Mouse (Mus musculus): ENCODE measurements around the gene Khdc1c. TPM values are rescaled to one million over a fixed set of nuclear protein-coding genes. Genes with fewer than 3 reads are reported as not detected.
A peak's percentile ranks its signal among the peaks of the same experiment; 100 is the strongest.

The Khdc1c gene
- polyA plus RNA-seq, 1 experiment from 2014 or later: not detected

GRCm38 (mm10) chr1:21383256-21383655, 15.1 kb downstream of the Khdc1c start, which contains the start of gene Khdc1b:
TSS of gene Khdc1b (plus strand) at chr1:21383556.
- H3K36me3 ChIP-seq: no peaks in the 10 kb centered on the region
- H3K4me1 ChIP-seq: no peaks in the 10 kb centered on the region
- no peak for ATAC-seq (ENCODE audit: low FRiP score)
- H3K9ac ChIP-seq: no peak within 1 kb of the TSS
- H3K27ac ChIP-seq: no peak within 1 kb of the TSS
- no peak within 1 kb of the TSS for H3K4me2 ChIP-seq (replicated peaks)
- H3K27me3 ChIP-seq: no peaks in the 10 kb centered on the region
- H3K4me3 ChIP-seq: no peak within 1 kb of the TSS
- H3K9me3 ChIP-seq (replicated peaks): no peaks in the 10 kb centered on the region
- 97% methylated on average over 1 of the region's 1 CpGs for WGBS

- no peak overlapping the region for H3K4me2 ChIP-seq (replicated peaks)
These were observed 23.1 kb downstream of the Khdc1c start for GRCm38 (mm10) chr1:21391138-21391671.

DNA sequence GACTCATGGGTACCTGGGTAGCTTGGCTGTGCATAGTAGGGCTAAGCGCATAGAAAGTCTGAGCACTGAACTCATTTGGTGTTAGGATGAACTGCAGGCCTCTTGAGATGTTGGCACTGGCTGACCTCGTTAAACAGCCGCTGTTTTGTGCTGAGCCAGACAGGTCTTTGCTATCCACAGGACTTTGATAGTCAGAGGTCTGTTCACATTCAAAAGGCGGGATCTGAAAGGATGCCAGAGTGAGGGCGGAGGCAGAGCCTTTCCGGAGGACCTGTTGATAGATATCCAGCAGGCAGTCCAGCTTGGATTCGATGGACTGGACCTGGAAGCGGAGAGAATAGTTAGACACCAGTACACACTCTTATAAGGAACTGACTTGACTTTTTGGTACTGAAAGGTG, 34.7 kb downstream of the Khdc1c start:
- Histone ChIP-seq H3K36me3 (no peaks in the 10 kb centered on the region), H3K4me2 (replicated peaks) (no peak overlapping the region), H3K4me1 (no peaks in the 10 kb centered on the region), H3K4me3 (no peak overlapping the region), H3K9ac (no peak overlapping the region), H3K27ac (no peak overlapping the region), H3K27me3 (no peaks in the 10 kb centered on the region), H3K9me3 (replicated peaks) (no peaks in the 10 kb centered on the region)
- 80% methylated on average over 8 of the region's 8 CpGs for WGBS
- ATAC-seq (ENCODE audit: low FRiP score): no peak

More at GRCm38 (mm10) chr1:21391138-21391671, 23.1 kb downstream of the Khdc1c start:
- no peaks in the 10 kb centered on the region for H3K4me1 ChIP-seq
- no peak overlapping the region for H3K27ac ChIP-seq
- 71% methylated on average over 6 of the region's 6 CpGs for WGBS
- no peaks in the 10 kb centered on the region for H3K36me3 ChIP-seq
- H3K9me3 ChIP-seq (replicated peaks): no peaks in the 10 kb centered on the region
- H3K4me3 ChIP-seq: no peak overlapping the region
- H3K27me3 ChIP-seq: no peaks in the 10 kb centered on the region
- ATAC-seq (ENCODE audit: low FRiP score): no peak
- no peak overlapping the region for H3K9ac ChIP-seq

GRCm38 (mm10) chr1:21407266-21407665, 39.1 kb downstream of the Khdc1c start:
- Histone ChIP-seq H3K9ac (no peak overlapping the region), H3K4me2 (replicated peaks) (no peak overlapping the region), H3K4me1 (peaks cover 8% of the 10 kb centered on the region; the same call in 1 of the 2 replicates), H3K27ac (no peak overlapping the region), H3K9me3 (replicated peaks) (no peaks in the 10 kb centered on the region), H3K4me3 (no peak overlapping the region), H3K36me3 (no peaks in the 10 kb centered on the region), H3K27me3 (no peaks in the 10 kb centered on the region)
- 63% methylated on average over 2 of the region's 2 CpGs for WGBS
- ATAC-seq (ENCODE audit: low FRiP score): no peak

DNA sequence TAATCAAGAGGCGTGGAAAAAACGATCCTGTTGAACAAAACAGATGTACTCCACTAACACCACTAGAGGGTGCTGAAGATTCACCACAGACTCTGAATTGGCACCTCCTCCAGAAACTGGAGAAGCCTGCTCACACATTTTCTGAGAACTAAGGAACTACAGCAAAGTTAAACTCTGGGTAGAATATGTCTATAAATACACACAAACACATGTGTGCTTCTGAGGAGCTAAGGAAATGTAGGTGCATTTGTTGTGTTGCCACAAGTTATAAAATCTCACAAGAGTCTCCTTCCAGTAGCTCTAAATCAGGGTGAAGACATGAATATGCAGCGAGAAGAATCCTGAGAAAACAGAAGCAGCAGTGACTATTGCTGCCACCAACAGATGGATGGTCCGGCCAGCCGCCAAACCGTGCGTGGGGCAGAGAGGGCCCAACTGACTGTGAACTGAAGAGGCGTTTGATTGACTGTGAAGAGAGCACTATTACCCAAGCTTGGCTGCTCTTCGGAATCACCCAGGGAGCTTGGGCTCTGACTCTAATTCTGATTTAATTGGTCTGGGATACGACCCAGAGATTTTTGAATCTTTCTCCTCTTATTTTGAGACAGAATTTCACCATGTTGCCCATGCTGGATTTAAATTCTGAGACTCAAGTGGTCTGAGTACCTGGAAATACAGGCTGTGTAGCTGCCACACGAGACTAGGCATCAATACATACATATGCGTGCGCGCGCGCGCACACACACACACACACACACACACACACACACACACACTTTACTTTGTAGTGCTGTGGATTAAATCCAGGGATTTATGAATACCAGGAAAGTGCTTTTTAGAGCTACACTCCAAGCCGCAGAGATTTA, 43.4 kb downstream of the Khdc1c start:
- ATAC-seq (ENCODE audit: low FRiP score): peak; percentile 85
- H3K27ac ChIP-seq: no peak overlapping the region
- H3K4me3 ChIP-seq: no peak overlapping the region
- no peaks in the 10 kb centered on the region for H3K36me3 ChIP-seq
- H3K4me1 ChIP-seq: peaks cover 8% of the 10 kb centered on the region; the same call in 1 of the 2 replicates
- H3K9me3 ChIP-seq (replicated peaks): no peaks in the 10 kb centered on the region
- no peak overlapping the region for H3K4me2 ChIP-seq (replicated peaks)
- no peaks in the 10 kb centered on the region for H3K27me3 ChIP-seq
- WGBS: 59% methylated on average over 18 of the region's 18 CpGs
- H3K9ac ChIP-seq: no peak overlapping the region

GRCm38 (mm10) chr1:21412197-21412555, 44.0 kb downstream of the Khdc1c start:
- Histone ChIP-seq H3K9ac (no peak overlapping the region), H3K9me3 (replicated peaks) (no peaks in the 10 kb centered on the region), H3K36me3 (no peaks in the 10 kb centered on the region), H3K27me3 (no peaks in the 10 kb centered on the region), H3K27ac (no peak overlapping the region), H3K4me1 (peaks cover 8% of the 10 kb centered on the region; the same call in 1 of the 2 replicates), H3K4me2 (replicated peaks) (no peak overlapping the region), H3K4me3 (no peak overlapping the region)
- no peak for ATAC-seq (ENCODE audit: low FRiP score)
- 91% methylated on average over 2 of the region's 2 CpGs for WGBS

DNA sequence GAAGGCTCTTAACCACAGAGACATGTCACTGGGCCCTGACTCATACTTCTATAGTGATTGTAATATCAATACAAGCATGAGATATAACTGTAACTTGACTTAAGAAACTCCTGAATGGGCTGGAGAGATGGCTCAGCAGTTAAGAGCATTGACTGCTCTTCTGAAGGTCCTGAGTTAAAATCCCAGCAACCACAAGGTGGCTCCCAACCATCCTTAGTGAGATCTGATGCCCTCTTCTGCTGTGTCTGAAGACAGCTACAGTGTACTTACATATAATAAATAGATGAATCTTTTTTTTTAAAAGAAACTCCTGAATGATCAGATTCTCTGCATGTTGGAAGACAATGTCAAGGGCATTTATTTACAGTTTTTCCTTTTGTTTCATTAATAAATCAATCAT, 51.2 kb downstream of the Khdc1c start:
- H3K9ac ChIP-seq: no peak overlapping the region
- H3K4me2 ChIP-seq (replicated peaks): no peak overlapping the region
- H3K36me3 ChIP-seq: no peaks in the 10 kb centered on the region
- no peak for ATAC-seq (ENCODE audit: low FRiP score)
- no peak overlapping the region for H3K27ac ChIP-seq
- H3K4me1 ChIP-seq: no peaks in the 10 kb centered on the region
- no peak overlapping the region for H3K4me3 ChIP-seq
- H3K27me3 ChIP-seq: no peaks in the 10 kb centered on the region
- no peaks in the 10 kb centered on the region for H3K9me3 ChIP-seq (replicated peaks)

Other genes with a start within 250 kb of the Khdc1c start
- gene Tmem14a, start 149.8 kb upstream of the Khdc1c start, polyA plus RNA-seq (2016; fragmentation: Nextera tagmentation; extraction: Ambion mirVana): 13.7 and 15.3 TPM in 2 replicates
- gene Gsta3, start 127.7 kb upstream of the Khdc1c start, polyA plus RNA-seq (2016; fragmentation: Nextera tagmentation; extraction: Ambion mirVana): 0.35 and 0.53 TPM in 2 replicates
- not detected in 2 replicates for gene Khdc1a, start 18.7 kb upstream of the Khdc1c start, polyA plus RNA-seq (2016; fragmentation: Nextera tagmentation; extraction: Ambion mirVana)
- gene Khdc1b, start 15.2 kb downstream of the Khdc1c start, polyA plus RNA-seq (2016; fragmentation: Nextera tagmentation; extraction: Ambion mirVana): 0.09 TPM in 1 of 2 replicates, not detected in the other

All from hindbrain, embryonic 12.5 days (tissue).